Mouse (Mus musculus): ENCODE results near the gene F13b.

DNA sequence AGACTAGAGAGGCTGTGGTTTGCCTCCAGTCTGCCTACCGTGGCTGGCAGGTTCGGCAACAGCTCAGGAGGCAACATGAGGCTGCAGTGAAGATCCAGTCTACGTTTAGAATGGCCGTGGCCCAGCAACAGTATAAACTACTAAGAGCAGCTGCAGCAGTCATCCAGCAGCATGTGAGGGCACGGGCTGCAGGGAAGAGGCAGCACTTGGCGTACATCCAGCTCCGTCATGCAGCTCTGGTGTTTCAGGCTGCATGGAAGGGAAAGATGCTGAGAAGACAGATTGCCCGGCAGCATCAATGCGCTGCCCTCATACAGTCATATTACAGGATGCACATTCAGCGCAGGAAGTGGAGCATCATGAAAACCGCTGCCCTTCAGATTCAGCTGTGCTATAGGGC lies 22.6 kb upstream of the F13b start:
- TF ChIP-seq BHLHE40 (IDR thresholded peaks at IDR 0.05; ENCODE audit: borderline replicate concordance, low read depth, low read length): no peak
- no peak for TF ChIP-seq MAZ (IDR thresholded peaks at IDR 0.05; ENCODE audit: low read depth, low read length)
- no peak for TF ChIP-seq HCFC1 (IDR thresholded peaks at IDR 0.05; ENCODE audit: low read depth, low read length)
- TF ChIP-seq ELF1 (IDR thresholded peaks at IDR 0.05; ENCODE audit: low read depth, low read length): no peak
- TF ChIP-seq GABPA (IDR thresholded peaks at IDR 0.05; ENCODE audit: low read depth, low read length): no peak
- TF ChIP-seq CTCF (IDR thresholded peaks at IDR 0.05 in 2 of 3, conservative IDR thresholded peaks at IDR 0.05 in 1 of 3; ENCODE audit: control insufficient read depth in 1 of 3, insufficient read depth in 1 of 3, low read depth in 2 of 3, low read length in 3 of 3, poor library complexity in 1 of 3, severe bottlenecking in 1 of 3): no peak
- no peak for TF ChIP-seq TAL1 (IDR thresholded peaks at IDR 0.05; ENCODE audit: low read length)
- no peak for TF ChIP-seq TBP (IDR thresholded peaks at IDR 0.05; ENCODE audit: low read depth, low read length)
- TF ChIP-seq MAFK (IDR thresholded peaks at IDR 0.05; ENCODE audit: borderline replicate concordance, low read depth, low read length): no peak
- no peak for TF ChIP-seq TCF12 (IDR thresholded peaks at IDR 0.05; ENCODE audit: low read depth, low read length)
- TF ChIP-seq CHD2 (IDR thresholded peaks at IDR 0.05; ENCODE audit: low read length): no peak
- no peak for TF ChIP-seq USF2 (IDR thresholded peaks at IDR 0.05; ENCODE audit: borderline replicate concordance in 1 of 2, insufficient read depth in 1 of 2, low read depth in 1 of 2, low read length in 2 of 2)
- no peak for TF ChIP-seq POLR2A (IDR thresholded peaks at IDR 0.05; ENCODE audit: control insufficient read depth in 1 of 2, insufficient read depth in 1 of 2, low read depth in 1 of 2, low read length in 2 of 2, poor library complexity in 1 of 2)

Data from MEL (cell line).